Mouse (Mus musculus): ENCODE measurements around the gene Hmgcs1. TPM values are rescaled to one million over a fixed set of nuclear protein-coding genes. Genes with fewer than 3 reads are reported as not detected.
A peak's percentile ranks its signal among the peaks of the same experiment; 100 is the strongest.

Hmgcs1 gene
- total and polyA plus RNA-seq, 3 experiments: 16.7 to 35.4 (median 34.9) TPM

DNA sequence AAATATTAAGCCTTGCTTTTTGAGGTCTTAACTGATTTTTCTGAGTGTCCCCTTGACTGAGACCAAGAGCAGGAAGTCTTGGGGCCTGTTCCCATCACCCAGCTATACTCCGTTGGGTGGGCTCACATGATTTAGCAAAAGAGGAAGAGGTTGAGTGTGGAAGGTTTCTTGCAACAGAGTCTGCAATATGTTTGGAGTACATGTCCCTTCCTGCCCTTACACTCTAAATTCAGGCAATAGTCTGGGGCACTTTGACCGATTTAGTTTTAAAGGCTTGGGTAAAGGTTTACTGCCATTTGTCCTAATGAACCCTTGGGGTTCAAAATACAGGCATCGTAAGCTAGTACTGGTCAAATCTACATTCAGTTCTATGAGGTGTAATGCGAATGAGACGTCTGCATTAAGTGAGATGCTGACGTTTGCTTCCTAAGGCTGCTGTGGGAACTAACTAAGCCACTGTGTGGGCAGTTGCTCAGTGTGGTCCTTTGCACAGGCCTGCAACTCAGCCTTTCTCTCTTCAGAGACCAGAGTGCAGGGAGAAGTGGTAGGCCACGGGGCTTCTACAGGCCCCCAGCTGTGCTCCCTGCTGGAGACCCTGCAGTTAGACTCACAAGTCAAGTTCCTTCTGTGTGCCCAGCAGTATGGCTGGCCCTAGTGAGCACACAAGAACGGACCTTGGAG is 23.1 kb downstream of the Hmgcs1 start:
- Histone ChIP-seq H3K27me3 (ENCODE audit: control insufficient read depth, insufficient read depth, low read length) (no peaks in the 10 kb centered on the region), H3K36me3 (ENCODE audit: control insufficient read depth, insufficient read depth, low read length) (peaks cover 4% of the 10 kb centered on the region; the same call in 1 of the 2 replicates), H3K27ac (no peak overlapping the region), H3K79me2 (replicated peaks; ENCODE audit: control insufficient read depth, insufficient read depth, low read length) (no peaks in the 10 kb centered on the region), H3K9ac (ENCODE audit: low read depth, low read length) (no peak overlapping the region), H3K4me1 (ENCODE audit: control insufficient read depth, insufficient read depth, low read length) (no peaks in the 10 kb centered on the region), H3K4me3 (no peak overlapping the region)
- intact Hi-C loops (cut with DNase I): no loop called here
- WGBS: 68% methylated on average over 8 of the region's 8 CpGs
- DNase-seq: no peak
- no peak for TF ChIP-seq POLR2A (IDR thresholded peaks at IDR 0.05; ENCODE audit: insufficient read depth, low read depth, low read length)
- no peak for TF ChIP-seq EP300 (IDR thresholded peaks at IDR 0.05; ENCODE audit: insufficient read depth, low read depth, low read length)
- TF ChIP-seq CTCF (IDR thresholded peaks at IDR 0.05): no peak

DNA sequence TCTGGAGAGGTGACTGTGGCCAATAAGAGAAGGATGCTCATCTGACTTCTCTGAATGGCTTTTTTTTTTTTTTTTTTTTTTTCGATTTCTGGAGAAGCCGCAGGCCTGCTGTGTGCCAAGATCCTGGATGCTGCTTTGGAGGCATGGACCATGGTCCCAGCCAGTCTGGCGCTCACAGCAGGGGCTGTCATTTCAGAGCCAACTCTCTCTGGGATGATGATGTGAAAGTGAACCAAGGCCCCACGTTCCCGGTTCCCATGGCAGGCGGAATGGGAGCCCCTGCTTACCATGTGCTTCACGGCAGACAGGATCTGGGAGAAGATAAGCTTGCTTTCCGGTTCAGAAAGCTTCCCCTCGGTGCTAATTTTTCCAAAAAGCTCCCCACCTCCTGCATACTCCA is 23.6 kb downstream of the Hmgcs1 start:
- WGBS: 47% methylated on average over 9 of the region's 9 CpGs
- H3K4me3 ChIP-seq: no peak overlapping the region
- H3K27ac ChIP-seq: no peak overlapping the region
- intact Hi-C loops (cut with DNase I): no loop called here
- TF ChIP-seq EP300 (IDR thresholded peaks at IDR 0.05; ENCODE audit: insufficient read depth, low read depth, low read length) (no peak), CTCF (IDR thresholded peaks at IDR 0.05) (no peak), POLR2A (IDR thresholded peaks at IDR 0.05; ENCODE audit: insufficient read depth, low read depth, low read length) (no peak)
- no peaks in the 10 kb centered on the region for H3K79me2 ChIP-seq (replicated peaks; ENCODE audit: control insufficient read depth, insufficient read depth, low read length)
- DNase-seq: no peak
- H3K4me1 ChIP-seq (ENCODE audit: control insufficient read depth, insufficient read depth, low read length): no peaks in the 10 kb centered on the region
- no peak overlapping the region for H3K9ac ChIP-seq (ENCODE audit: low read depth, low read length)
- H3K36me3 ChIP-seq (ENCODE audit: control insufficient read depth, insufficient read depth, low read length): peaks cover 4% of the 10 kb centered on the region; the same call in 1 of the 2 replicates
- H3K27me3 ChIP-seq (ENCODE audit: control insufficient read depth, insufficient read depth, low read length): no peaks in the 10 kb centered on the region

DNA sequence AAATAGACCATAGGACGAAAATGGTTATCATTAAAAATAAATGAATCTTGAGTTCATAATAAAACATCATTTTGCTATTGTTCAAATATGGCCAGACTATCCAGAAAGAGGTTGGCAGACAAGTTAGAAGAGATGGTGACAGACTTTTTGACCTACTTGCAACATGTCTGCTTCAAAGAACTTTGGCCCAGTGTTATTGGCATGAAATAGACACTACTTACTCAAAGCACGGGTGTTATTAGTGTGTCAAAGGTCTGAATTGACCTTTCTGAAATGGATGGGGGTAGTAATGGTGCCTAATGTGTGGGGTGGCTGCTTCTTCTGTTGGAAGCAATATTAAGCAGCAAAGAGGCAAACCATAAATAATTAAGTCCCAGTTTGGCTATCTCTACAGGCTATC is 25.9 kb downstream of the Hmgcs1 start:
- Histone ChIP-seq H3K9ac (ENCODE audit: low read depth, low read length) (no peak overlapping the region), H3K4me1 (ENCODE audit: control insufficient read depth, insufficient read depth, low read length) (no peaks in the 10 kb centered on the region), H3K27me3 (ENCODE audit: control insufficient read depth, insufficient read depth, low read length) (no peaks in the 10 kb centered on the region), H3K79me2 (replicated peaks; ENCODE audit: control insufficient read depth, insufficient read depth, low read length) (no peaks in the 10 kb centered on the region), H3K27ac (no peak overlapping the region), H3K36me3 (ENCODE audit: control insufficient read depth, insufficient read depth, low read length) (no peaks in the 10 kb centered on the region), H3K4me3 (no peak overlapping the region)
- intact Hi-C loops (cut with DNase I): no loop called here
- 80% methylated on average over 2 of the region's 2 CpGs for WGBS
- DNase-seq: no peak
- TF ChIP-seq EP300 (IDR thresholded peaks at IDR 0.05; ENCODE audit: insufficient read depth, low read depth, low read length) (no peak), POLR2A (IDR thresholded peaks at IDR 0.05; ENCODE audit: insufficient read depth, low read depth, low read length) (no peak), CTCF (IDR thresholded peaks at IDR 0.05) (no peak)

DNA sequence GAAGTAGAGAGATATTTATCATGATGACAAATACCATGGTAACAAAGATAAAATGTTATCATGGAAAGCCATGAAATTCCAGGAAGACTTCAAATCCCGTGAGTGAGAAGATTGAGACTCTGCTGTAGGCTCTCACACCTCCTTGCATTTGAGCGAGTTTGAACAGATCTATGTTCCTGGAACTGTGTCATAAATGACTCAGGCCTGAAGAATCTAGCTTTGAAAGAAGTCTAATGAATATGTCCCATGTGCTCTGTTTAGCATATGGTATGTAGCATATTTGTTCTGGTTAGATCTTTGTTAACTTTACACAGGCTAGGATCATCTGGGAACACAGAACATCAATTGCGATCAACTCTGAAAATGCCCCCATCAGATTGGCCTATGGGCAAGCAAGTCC is 32.3 kb downstream of the Hmgcs1 start:
- Histone ChIP-seq H3K9ac (ENCODE audit: low read depth, low read length) (no peak overlapping the region), H3K4me1 (ENCODE audit: control insufficient read depth, insufficient read depth, low read length) (no peaks in the 10 kb centered on the region; the same call in 1 of the 2 replicates), H3K27me3 (ENCODE audit: control insufficient read depth, insufficient read depth, low read length) (no peaks in the 10 kb centered on the region), H3K4me3 (no peak overlapping the region), H3K79me2 (replicated peaks; ENCODE audit: control insufficient read depth, insufficient read depth, low read length) (no peaks in the 10 kb centered on the region), H3K36me3 (ENCODE audit: control insufficient read depth, insufficient read depth, low read length) (no peaks in the 10 kb centered on the region), H3K27ac (no peak overlapping the region)
- WGBS: 83% methylated on average over 3 of the region's 3 CpGs
- TF ChIP-seq POLR2A (IDR thresholded peaks at IDR 0.05; ENCODE audit: insufficient read depth, low read depth, low read length) (no peak), EP300 (IDR thresholded peaks at IDR 0.05; ENCODE audit: insufficient read depth, low read depth, low read length) (no peak), CTCF (IDR thresholded peaks at IDR 0.05) (no peak)
- no peak for DNase-seq
- intact Hi-C loops (cut with DNase I): no loop called here

DNA sequence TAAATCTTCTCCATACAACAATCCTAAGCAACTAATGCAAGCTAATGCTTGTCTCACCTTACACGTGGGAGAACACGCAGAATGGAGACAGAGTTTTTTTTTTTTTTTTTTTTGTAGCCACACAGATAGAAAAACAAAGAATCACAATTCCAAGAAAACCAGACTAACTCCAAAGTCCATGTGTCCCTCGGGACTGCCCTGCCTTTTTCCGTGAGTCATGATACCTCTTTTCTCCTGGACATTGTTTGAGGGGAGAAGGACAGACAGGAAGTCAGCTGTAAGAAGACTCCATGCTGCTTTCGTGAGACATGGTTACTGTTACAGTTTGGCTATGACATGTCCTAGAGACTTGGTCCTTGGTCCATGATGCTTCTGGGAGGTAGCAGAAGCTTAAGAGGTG is 33.2 kb downstream of the Hmgcs1 start:
- Histone ChIP-seq H3K4me3 (no peak overlapping the region), H3K27ac (no peak overlapping the region), H3K27me3 (ENCODE audit: control insufficient read depth, insufficient read depth, low read length) (no peaks in the 10 kb centered on the region), H3K4me1 (ENCODE audit: control insufficient read depth, insufficient read depth, low read length) (no peaks in the 10 kb centered on the region; the same call in 1 of the 2 replicates), H3K36me3 (ENCODE audit: control insufficient read depth, insufficient read depth, low read length) (no peaks in the 10 kb centered on the region), H3K79me2 (replicated peaks; ENCODE audit: control insufficient read depth, insufficient read depth, low read length) (no peaks in the 10 kb centered on the region), H3K9ac (ENCODE audit: low read depth, low read length) (no peak overlapping the region)
- TF ChIP-seq EP300 (IDR thresholded peaks at IDR 0.05; ENCODE audit: insufficient read depth, low read depth, low read length) (no peak), CTCF (IDR thresholded peaks at IDR 0.05) (no peak), POLR2A (IDR thresholded peaks at IDR 0.05; ENCODE audit: insufficient read depth, low read depth, low read length) (no peak)
- DNase-seq: no peak
- WGBS: 51% methylated on average over 5 of the region's 5 CpGs
- intact Hi-C loops (cut with DNase I): no loop called here

DNA sequence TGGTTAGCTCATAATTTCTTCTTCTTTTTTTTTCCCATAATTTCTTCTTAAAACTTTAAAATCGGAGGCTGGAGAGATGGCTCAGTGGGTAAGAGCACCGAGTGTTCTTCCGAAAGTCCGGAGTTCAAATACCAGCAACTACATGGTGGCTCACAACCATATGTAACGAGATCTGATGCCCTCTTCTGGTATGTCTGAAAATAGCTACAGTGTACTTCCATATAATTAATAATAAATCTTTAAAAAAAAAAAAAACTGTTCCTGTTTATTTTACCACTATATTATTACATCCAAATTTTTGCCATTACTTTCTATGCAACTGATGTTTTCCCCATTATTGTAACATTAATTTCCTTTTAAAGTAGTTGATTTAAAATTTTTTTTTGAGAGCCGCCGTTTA is 34.4 kb downstream of the Hmgcs1 start:
- no peak for TF ChIP-seq POLR2A (IDR thresholded peaks at IDR 0.05; ENCODE audit: insufficient read depth, low read depth, low read length)
- TF ChIP-seq EP300 (IDR thresholded peaks at IDR 0.05; ENCODE audit: insufficient read depth, low read depth, low read length): no peak
- TF ChIP-seq CTCF (IDR thresholded peaks at IDR 0.05): peak; percentile 57
- Histone ChIP-seq H3K4me1 (ENCODE audit: control insufficient read depth, insufficient read depth, low read length) (no peaks in the 10 kb centered on the region; the same call in 1 of the 2 replicates), H3K79me2 (replicated peaks; ENCODE audit: control insufficient read depth, insufficient read depth, low read length) (no peaks in the 10 kb centered on the region), H3K27me3 (ENCODE audit: control insufficient read depth, insufficient read depth, low read length) (no peaks in the 10 kb centered on the region), H3K27ac (no peak overlapping the region), H3K4me3 (no peak overlapping the region), H3K9ac (ENCODE audit: low read depth, low read length) (no peak overlapping the region), H3K36me3 (ENCODE audit: control insufficient read depth, insufficient read depth, low read length) (no peaks in the 10 kb centered on the region)
- intact Hi-C loops (cut with DNase I): loop anchor here (2.0 kb wide), 1 partner anchor 84 kb away; no protein-coding TSS in a partner anchor
- DNase-seq: no peak
- WGBS: 80% methylated on average over 7 of the region's 7 CpGs

Measured in heart, adult 2 months (tissue).